In the genomic region with DNA sequence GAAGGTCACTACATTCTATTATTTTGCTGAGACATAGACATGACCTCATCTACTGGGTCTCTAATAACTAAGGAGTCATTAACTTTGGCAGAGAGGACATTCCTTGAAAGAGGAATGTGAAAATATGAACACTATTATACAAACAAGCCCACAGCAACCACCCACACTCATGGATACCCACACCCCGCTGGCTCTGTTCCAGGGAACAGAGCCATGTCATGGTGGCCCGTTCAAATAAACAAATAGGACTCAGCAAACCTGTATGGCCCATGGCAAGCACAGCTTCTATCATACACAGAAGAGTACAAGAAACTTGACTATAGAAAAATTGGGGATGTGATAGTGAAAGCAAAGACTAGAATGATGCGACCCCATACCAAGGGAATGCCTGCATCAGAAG, we compare ENCODE assay signal across 16 mouse cellular contexts.
"Had no signal": no experiment of that assay in that cellular context is flagged by ENCODE, and none has a peak within 500 bp of the region (broad histone marks: within the 10 kb centered on the region; RNA-seq: fewer than 3 reads in every experiment).

No protein-coding gene starts in this region.

- H3K27ac ChIP-seq: neural tube, embryonic 13.5 days; neural tube, embryonic 15.5 days; stomach, embryonic 15.5 days; stomach, postnatal 0 days had no signal

- H3K9ac ChIP-seq: neural tube, embryonic 13.5 days; neural tube, embryonic 15.5 days; stomach, embryonic 15.5 days had no signal

- H3K9me3 ChIP-seq: neural tube, embryonic 13.5 days; neural tube, embryonic 15.5 days; stomach, embryonic 15.5 days had no signal

- H3K36me3 ChIP-seq: neural tube, embryonic 13.5 days; neural tube, embryonic 15.5 days; stomach, embryonic 15.5 days had no signal

- H3K4me3 ChIP-seq: neural tube, embryonic 13.5 days; neural tube, embryonic 15.5 days; stomach, embryonic 15.5 days had no signal

- H3K4me2 ChIP-seq: neural tube, embryonic 13.5 days; neural tube, embryonic 15.5 days; stomach, embryonic 15.5 days had no signal

- H3K27me3 ChIP-seq: neural tube, embryonic 13.5 days; neural tube, embryonic 15.5 days; stomach, embryonic 15.5 days had no signal

- H3K4me1 ChIP-seq: neural tube, embryonic 13.5 days; neural tube, embryonic 15.5 days; stomach, embryonic 15.5 days had no signal

- DNase-seq: retina, postnatal 1 day; right cerebral cortex, adult 18-20 months; right cerebral cortex, postnatal 14 days; right cerebral cortex, postnatal 25 days; right cerebral cortex, postnatal 4 days; spleen, adult 18-20 months; thymus, adult 18-20 months; thymus, adult 2 months; thymus, postnatal 14 days; thymus, postnatal 25 days; thymus, postnatal 36 days; thymus, postnatal 4 days had no signal
